Mouse (Mus musculus) right cerebral cortex, adult 2 months (tissue): ENCODE results near the gene Son.

Experiments
- DNase-seq, 2 experiments: peaks; one replicate each; pipeline ENCODE4 v3.0.0; 2021 to 2022; ENCODE audit warnings: low spot score in 2 of 2

Gene Son

DNA sequence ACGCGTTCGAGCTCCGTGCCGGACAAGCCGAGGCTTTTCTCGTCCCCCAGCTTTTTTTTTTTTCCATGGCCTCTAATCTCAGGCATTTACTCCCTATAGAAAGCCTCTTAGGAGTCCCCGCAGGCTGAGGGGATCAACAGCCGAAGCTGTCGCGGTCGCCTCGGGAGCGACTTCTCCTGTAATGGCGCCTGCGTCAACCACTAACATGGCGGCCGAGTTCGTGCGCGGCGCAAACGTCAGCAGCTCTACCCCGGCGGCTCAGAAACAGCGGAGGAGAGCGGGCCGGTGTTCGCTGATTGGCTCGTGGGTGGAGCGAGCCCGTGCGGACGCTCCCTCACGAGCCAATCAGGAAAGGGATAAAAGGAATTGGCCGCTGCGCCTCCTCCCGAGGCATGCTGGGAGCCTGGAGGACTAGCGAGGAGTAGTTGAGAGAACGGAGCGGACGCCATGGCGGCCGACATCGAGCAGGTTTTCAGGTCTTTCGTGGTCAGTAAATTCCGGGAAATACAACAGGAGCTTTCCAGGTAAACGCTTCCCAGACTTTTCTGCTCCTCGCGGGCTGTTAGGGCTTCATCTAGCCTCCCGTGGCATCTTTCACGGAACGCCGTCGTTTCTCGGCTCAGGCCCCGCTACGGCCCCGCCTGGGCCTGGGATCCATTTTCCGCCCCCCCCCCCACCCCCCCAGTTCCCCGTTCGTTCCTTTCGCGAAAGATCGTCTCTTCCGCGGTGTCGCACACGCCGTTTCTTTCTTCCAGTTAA lies at the start of gene Son:
Gene Son, plus strand, starts transcription at position 46 of the 759 bp plus-strand sequence.
- DNase-seq = peak; percentile 97

DNA sequence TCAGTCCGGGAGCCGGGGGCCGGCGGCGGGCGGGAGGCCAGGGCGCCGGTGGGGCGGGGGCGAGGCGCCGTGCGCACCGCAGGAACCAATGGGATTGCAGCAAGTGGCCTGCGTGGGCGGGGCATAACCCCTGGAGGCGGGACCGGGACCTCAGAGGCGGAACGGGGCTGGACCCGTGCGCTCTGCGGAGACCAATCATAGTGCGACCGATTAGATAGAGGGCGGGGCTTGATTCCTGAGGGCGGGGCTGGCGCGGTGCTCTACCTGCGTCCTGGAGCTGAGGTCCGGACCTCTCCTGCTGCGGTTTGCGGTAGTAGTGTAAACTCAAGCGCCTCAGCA lies 49.7 kb upstream of the Son start, which contains the start of gene Tmem50b:
Gene Tmem50b, minus strand, starts transcription at position 129 of the 339 bp plus-strand sequence.
- DNase-seq = peak; percentile 99

DNA sequence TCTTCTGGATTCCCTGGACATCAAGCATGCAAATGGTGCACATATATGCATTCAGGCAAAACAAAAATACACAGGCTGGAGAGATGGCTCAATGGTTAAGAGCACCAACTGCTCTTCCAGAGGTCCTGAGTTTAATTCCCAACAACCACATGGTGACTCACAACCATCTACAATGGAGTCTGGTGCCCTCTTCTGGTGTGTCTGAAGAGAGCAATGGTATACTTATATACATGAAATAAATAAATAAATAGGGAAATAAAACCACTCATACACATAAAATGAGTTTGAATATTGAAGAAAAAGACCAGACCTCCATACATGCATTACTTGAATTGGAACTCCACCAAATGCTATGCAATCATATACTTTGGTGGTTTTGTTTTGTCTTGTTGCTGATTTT lies 48.1 kb upstream of the Son start:
- no peak for DNase-seq

DNA sequence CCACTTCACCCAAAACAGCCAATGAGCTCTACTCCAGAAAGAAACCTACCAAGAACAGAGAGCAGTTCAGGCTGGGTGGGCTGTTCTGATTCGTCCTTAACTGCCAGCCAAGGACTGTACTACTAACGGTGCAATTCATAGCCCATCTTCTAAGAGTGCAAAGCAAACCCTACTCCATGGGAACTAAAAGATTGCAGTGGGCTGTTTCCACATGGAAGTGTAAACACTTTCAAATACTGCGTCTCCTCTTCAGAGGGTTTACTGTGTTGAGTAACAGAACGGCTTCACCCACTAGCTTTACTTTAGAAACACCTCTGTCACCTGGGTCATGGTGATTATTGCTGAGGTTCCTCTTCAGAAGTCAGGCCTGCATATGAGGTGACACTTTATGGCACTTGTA lies 46.2 kb upstream of the Son start:
- DNase-seq = no peak

DNA sequence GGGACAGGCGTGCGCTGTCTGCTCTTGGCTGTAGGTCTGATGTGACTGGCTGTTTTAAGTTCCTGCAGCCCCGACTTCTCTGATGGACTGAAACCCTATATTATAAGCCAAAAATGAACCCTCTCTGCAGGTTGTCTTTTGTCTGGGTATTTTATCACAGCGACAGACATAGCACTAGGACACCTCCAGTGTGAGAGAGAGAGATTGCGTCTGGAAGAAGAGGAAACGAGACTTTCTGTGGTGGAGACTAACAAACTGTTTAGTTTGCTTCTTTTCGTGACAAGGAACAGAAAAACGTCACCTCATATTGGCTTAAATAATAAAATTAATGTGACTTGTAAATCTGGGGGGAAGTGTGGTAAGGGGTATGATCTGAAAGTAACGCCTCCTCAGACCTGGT lies 45.6 kb upstream of the Son start:
- DNase-seq = no peak

DNA sequence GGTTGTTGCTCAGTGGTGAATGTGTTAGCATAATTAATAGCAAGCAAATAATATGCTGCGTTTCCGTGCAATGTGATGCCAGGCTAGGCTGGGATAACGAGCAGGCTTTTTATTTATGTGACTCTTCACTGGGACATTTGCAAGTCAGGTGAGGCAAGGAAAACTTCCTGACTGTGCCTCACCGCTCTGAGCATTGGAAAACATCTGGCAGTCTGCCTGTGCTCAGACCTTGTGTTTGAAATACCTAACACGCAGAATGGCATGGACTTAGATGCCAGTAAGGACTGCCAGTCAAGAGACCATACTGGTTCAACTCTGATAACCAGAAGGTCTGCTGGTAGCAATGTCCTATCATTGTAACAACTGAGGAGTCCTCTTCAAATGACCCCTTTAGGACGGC lies 42.1 kb upstream of the Son start:
- DNase-seq = no peak

DNA sequence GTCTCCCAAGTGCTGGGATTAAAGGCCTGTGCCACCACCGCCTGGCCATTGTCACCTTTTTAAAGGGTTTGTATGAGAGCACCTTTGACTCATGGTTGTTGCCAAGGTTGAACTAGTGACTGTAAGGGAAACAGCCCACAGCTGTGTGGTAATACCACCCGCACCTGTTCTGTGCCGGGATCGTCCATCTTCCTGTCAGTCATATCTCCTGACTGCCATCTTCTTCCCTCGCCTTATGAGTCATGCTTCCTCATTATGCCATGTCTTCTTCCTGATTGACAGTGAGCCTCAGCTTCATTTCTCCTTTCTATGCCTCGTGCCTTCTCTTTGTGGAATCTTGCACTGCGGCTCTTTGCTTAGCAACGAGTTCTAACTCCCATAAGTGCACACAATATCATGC lies 40.3 kb upstream of the Son start:
- no peak for DNase-seq

DNA sequence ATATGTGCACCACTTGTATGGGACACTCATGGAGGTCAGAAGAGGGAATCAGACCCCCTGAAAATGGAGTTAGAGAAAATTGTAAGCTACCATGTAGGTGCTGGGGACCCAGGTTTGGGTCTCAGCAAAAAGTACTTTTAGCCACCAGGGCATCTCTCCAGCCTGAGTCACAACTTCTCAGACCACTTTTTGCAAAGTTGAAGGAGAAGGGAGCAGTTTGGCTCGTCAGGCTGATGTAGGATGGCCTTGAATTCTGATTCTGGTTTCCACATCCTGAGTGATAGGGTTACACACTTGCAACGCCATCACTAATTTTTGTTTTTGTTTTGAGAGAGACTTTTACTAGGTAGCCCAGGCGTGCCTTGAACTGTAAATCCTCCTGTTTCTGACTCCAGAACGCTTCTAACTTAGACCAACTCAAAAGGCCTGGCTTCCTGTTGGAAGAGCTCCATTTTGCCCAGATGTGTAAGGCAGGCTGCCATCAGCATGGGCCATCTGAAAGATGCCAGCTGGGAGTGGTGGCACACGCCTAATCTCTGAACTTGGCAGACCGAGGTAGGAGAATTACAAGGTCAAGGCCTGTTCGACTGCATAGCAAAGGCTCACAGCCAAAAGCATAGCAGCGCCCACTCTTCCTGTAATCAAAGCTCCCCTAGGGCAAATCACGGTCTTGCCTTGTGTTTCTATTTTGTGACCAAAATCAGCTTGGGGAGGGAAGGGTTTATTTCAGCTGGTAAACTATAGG lies 37.6 kb upstream of the Son start:
- no peak for DNase-seq

DNA sequence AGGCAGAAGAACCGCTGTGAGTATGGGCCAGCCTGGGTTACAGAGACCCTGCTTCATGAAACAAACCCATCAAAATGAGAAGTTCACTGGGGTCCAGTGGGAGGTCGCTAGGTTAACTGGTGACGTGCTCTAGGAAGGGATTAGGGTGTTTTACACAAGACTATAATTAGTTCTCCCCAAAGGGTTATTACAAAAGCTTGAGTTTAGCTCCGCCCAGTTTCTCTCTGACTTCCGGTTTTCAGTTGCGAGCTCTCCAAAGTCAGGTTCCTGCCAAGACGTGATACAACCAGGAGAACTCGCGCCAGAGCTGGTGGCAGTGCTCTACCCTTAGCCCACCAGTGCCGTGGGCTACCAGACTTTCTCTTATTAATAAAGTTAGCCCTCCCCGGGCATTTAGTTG lies 36.1 kb upstream of the Son start:
- DNase-seq = no peak

DNA sequence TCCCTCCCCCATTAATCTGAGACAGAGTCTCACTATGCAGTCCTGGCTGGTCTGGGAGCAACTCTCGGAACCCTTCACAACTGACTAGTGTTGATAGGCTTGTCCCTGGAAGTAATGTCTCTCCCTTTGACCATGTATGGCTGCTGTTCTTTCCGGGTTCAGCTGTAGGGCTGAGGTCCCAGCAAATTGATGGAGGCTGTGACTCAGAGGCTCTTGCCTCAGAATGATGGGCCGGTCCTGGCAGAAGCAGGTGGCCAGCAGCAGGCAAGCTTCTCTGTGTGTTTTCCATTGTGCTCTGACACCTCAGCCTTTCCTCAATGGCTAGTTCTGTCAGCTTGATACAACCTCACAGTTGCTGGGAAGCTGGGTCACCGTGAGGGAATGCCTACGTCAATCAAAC lies 34.8 kb upstream of the Son start:
- no peak for DNase-seq

DNA sequence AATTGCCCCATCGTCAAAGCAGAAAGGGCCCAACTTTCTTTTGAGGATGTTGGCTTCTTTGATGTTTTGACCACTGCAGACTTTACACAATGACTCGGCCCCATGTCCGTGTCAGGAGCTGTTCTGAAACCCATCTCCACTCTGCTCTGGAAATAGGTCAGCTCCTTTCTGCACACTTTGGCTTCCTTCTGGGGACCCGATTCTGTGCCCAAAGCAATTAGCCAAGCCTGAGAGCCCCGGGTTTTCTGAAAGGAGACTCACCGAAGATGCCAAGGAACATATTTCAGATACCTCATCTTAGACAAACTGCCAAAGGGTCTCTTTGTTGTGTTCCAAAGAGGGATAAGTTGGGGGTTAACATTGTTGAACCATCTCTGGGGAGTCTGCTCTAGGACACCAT lies 32.8 kb upstream of the Son start:
- no peak for DNase-seq

DNA sequence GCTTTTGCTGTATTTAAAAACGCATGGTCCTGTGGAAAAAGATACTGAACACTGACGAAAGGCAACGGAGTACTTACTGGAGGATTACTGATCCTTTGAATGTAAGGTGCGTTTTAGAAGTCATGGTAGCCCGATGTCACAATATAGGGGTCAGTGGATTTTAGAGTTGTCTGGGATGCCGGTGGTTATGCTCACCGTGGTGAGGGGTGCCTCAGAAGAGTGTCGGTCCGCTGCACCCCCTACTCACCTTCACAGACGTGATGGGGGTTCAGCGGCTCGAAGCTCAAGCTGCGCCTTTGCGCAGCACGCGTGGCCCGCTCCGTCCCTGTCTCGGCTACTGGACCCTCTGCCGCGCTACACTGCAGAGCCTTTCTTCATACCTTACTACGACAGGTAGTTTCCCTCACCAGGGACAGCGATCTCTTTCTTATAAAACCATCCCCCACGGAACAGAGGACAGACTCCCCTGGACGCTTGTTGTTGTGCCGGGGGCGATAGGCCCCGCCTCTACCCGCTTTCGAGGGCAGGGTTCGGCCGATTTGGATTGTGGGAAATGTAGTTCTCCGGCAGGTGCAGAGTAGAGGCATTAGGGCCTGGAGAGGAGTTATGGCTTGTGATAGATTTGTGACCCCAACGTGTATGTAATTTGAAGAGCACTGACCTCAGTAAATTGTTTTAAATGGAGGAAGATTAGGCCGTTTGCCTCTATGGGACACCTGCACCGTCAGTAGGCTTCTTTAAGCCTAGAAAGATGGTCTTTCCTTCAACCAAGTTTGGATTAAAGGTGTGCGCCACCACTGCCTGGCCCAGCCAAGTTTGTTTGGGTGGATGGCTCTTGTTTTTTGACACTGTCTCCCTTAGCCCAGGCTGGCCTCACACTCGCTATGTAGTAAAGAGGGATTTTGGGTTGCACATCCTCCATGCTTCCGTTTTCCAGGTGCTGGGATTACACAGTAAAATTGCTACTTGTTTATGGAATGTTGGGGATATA lies 28.5 kb upstream of the Son start, which contains the start of gene Dnajc28:
Gene Dnajc28, minus strand, starts transcription at position 516 of the 991 bp plus-strand sequence.
- peak; percentile 86 for DNase-seq

DNA sequence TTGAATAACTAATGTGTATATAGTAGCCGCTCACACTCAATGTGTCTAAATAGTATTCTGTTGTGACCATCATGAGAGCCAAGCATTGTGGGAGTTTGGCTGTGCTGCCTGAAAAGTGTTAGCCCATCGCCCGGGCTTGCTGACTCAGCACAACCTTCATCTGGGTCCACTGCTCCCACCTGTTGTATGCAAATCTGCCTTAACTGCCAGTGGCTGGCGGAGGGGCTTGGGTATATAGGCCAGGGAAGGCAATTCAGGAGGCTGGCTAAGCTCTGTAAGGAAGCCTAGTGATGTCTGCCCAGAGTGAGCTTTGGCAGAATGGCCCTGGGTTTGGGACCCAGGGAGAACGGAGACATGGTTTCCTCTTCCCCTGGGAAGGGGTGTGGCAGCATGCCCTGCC lies 27.1 kb upstream of the Son start:
- no peak for DNase-seq

DNA sequence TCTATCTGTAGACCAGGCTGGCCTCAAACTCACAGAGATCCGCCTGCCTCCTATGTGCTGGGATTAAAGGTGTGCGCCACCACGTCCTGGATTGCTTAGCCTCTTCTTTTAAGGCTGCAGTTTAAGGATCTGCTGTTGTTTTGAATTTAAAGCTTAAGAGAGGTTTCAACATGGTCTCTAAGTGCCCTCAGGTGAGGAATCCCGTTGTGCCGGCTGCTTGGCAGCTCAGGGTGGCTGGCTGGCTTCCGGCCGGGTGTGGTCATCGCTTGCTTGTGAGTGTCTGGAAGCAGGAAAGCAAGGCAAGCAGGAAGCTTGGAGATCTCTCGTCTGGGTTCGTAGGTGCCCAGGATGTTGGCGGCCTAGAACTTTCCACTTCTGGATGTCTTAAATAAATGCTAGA lies 26.3 kb upstream of the Son start:
- no peak for DNase-seq

DNA sequence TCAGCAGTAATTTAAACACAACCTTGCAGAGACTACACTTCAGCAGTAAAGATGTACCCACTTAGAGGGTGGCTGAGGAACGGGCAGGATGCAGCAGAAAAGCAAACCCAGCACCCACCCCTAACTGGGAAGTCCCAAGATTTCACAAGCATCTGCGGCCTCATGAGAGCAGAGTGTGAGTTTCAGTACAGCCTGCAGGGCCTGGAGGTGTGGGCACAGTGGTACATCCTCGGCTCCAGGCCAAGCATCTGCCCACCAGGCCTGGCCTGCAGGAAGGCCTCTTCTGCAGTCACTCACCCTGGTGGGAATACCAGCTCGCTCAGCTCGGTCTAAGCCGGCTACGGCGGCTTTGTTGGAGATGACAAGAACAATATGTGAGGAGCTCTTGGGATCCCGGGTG lies 24.2 kb upstream of the Son start:
- no peak for DNase-seq

DNA sequence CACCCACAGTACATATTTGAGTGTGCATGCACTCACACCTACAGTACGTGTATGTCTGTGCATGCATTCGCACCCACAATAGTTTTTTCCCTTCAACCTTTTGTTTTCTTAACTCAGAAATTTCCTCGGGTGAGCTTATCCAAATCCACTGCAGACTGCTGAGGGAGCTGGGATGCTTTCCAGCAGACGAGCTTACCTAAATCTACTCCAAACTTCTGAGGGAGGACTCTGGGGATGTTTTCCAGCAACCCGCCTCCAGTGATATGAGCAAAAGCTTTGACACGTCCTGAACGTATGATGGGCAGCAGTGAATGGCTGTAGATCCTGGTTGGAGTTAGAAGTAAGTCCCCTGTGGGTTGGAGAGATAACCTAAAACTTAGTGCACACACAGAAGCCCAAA lies 19.5 kb upstream of the Son start:
- DNase-seq = no peak

DNA sequence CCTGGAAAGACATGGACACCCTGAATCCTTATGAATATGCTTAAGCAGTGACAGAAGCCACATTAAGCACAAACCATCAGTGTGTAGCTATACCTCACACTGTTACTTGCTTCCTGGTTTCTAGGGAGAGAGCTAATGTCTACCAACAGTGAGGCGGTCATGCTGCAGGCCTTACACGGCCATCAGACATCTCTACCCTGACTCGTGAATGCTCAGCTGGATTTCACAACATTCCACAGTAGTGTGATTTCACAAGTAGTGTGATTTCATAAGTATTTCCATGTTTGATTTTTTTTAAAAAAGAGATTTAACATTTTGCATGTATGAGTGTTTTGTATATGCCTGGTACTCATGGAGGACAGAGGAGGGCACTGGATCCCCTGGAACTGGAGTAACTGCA lies 18.6 kb upstream of the Son start:
- DNase-seq = no peak

DNA sequence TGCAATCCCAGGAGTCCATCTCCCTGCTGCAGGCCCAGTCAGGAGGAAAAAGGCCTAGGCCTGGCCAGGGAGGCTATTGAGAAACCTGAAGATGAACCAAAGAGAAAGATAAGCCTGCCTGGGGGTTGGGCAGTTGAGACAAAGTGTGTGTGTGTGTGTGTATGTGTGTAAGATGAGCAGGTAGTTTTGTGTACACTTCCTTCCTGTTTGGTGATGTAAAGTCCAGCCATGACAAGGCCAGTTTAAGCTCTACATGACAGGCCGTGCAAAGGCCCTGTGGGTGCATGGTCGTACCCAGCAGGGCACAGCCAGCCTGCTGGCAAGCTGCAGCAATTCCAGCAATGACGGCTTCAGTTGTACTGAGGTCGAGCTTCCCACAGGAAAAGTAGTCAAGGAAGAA lies 17.6 kb upstream of the Son start:
- no peak for DNase-seq

DNA sequence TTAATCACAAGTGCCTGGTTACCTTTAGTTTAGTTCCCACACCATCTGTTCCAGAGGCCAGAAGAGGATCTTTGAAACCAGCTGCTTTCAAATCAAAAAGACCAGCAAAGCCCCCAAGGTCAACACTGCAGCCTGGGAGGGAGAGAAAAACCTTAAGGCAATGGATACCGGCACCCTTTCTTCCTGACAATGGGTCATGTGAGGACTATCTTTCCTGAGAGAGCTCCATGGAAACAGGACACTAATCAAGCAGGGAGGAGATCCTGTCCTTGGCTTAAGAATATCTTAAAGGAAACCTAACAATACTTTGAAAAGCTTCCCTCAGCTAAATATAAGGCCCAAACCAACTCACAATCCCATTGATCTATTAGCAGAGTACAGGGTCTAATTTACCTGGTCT lies 16.7 kb upstream of the Son start:
- no peak for DNase-seq

DNA sequence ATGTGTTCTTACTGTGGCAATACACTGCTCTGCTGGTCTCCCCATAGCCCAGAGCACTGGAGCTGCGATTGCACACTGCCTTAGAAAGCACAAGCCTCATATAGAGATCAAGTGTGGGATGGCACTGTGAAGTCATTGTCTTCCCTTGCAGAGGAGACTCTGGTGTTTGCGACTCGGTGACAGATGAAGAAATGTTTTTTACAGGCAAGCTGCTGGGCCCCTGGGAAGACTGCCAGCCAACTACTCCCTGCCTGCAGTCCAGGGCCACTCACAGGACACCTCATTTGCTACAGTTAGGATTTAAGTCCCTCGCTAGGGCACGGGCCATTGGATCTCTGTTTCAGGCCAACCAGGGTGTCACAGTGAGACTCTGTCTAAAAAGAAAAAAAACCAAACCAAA lies 14.9 kb upstream of the Son start:
- no peak for DNase-seq

DNA sequence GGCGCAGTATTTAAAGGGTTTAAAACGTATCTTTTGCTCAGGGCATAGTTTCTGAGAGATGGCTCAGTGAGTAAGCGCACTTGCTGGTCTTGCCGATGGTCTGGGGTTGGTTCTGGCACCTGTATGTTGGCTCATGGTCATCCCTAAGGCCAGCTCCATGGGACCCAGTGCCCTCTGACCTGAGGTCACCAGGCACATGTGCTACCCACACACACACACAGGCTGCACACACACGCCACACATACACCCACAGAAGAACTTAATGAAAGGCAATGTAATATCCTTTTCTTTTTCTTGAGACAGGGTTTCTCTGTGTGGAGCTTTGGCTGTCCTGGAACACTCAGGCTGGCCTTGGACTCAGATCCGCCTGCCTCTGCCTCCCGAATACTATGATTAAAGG lies 14.4 kb upstream of the Son start:
- DNase-seq = no peak

DNA sequence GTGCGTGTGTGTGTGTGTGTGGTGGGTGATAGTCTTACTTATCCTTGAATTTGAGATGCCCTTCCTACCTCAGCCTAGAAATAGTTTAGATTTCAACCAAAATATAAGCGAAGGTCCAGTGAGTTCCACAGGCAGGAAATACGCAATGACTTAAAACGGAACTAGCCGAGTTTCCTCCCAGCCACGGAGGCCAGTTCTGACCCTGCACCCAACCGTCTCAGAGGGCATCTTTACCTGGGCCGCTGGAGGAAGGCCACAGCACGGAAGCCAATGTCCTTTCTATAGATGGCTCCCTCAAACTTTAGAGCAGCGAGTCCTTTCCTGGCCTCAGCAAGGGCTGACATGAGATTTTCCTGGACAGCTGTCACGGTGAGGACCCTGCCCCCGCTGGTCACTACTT lies 13.7 kb upstream of the Son start:
- DNase-seq = no peak
